20 mouse cellular contexts compared by ENCODE assay signal in the genomic region with DNA sequence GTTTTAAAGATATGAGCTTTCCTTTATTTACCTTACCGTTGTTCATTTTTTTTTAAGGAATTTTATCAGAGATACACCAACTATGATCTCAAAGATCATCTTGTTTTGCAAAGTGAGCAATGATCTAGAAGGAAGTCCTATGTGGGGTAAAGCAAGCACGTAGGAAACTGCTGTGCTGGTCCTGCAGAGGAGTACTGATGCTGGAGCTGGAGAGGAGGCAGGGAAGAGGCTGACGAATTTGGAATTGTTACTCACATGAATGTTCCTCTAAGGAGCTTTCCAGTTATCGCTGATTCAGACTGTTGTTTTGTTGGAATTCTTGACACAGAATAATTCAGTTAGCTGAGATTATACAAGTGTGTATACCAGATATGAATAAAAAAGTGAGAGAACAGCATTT.
DNase-seq lines count a peak whose midpoint lies in the region; ATAC-seq lines count a peak whose summit lies in the region.
"Had no signal": no experiment of that assay in that cellular context is flagged by ENCODE, and none has a peak within 500 bp of the region (broad histone marks: within the 10 kb centered on the region; RNA-seq: fewer than 3 reads in every experiment).

No protein-coding gene starts in this region.

- ATAC-seq in frontal cortex, adult (ENCODE audit: low TSS enrichment): peak; percentile 92
- ATAC-seq: activated CD4-positive, CD25-positive, alpha-beta regulatory T cell, adult 4 months; CD4-positive, CD25-positive, alpha-beta regulatory T cell, adult 4 months; Patski had no signal

- no peak for DNase-seq in frontal cortex, postnatal 25 days (ENCODE audit: low spot score in 2 of 2)
- peak; percentile 2 for DNase-seq in right cerebral cortex, adult 18-20 months
- DNase-seq in right cerebral cortex, postnatal 4 days: no peak
- peak; percentile 29 for DNase-seq in brain, adult 2 months (ENCODE audit: low read depth, low spot score)
- DNase-seq in cerebellum, postnatal 10 days: no peak
- DNase-seq: adrenal gland, adult 2 months; adrenal gland, adult 8-10 months; adrenal gland, postnatal 10 days; adrenal gland, postnatal 14 days; adrenal gland, postnatal 25 days; adrenal gland, postnatal 36 days; B cell, adult 2 months; cerebellum, adult 11 months; cerebellum, adult 11-12 months; cerebellum, adult 18-20 months; cerebellum, adult 2 months had no signal

Comparison
In these comparisons a context has a peak if more than half of its experiments do, and no peak if none do; other contexts are left out.
1. DNase-seq: peak in right cerebral cortex, adult 18-20 months (single experiment) and brain, adult 2 months (single experiment); none in frontal cortex, postnatal 25 days (0 of 2), right cerebral cortex, postnatal 4 days (single experiment) and cerebellum, postnatal 10 days (0 of 2).